Mouse (Mus musculus) kidney, postnatal 4 days (tissue): Measurements from ENCODE around the gene Macrod1.

ENCODE experiments used
- DNase-seq, 2 experiments: peaks; one replicate each; pipeline ENCODE4 v3.0.0; 2021; ENCODE audit warnings: mixed read lengths in 2 of 2

The Macrod1 gene

DNA sequence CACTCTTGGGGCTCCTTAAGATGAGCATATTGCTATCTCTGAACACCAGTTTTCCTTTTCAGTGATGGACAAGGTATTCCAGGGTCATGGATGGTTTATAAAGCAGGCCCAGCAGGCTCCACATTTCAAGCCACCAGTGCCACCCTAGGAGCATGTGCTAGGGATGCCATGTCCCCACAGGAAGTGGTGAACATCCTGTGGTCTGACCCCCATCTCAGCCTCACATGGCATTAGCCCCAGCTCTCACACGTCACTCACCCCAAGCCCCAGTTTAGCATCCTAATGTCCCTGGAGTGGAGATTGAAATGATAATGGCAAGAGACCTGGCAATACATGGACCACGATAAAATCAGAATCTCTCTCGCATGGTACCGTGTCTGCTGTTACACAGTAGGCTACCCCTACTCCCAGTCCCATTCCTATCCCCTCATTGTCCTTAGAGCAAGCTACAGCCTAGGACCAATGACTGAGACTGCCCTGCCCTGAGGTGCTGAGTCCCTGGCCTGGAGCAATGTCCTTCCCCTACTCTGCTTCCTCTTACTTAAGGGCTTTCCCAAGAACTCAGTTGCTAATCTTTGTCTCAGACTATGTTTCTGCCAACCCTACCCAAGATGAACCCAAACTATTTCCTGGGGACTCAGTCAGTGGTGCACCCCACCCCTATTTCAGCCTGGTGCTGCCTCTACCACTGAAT lies 59.6 kb downstream of the Macrod1 start:
- no peak for DNase-seq

DNA sequence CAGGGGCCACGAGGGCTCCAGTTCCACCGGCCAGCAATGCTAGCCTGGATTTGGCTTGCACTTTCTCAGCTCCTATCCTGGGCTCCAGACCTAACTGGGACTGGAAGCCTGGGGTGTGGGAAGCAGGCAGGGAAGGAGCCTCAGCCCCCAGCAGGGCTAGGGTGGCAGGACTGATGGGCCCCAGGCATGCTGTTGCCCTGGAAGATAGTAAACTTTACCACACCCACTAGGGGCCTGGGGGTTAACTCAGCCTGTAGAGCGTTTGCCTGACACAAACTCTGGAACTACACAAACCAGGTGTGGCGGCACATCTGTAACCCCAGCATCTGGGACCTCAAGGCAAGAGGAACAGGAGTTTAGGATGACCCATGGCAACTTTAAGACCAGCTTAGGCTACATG lies 60.5 kb downstream of the Macrod1 start:
- no peak for DNase-seq

DNA sequence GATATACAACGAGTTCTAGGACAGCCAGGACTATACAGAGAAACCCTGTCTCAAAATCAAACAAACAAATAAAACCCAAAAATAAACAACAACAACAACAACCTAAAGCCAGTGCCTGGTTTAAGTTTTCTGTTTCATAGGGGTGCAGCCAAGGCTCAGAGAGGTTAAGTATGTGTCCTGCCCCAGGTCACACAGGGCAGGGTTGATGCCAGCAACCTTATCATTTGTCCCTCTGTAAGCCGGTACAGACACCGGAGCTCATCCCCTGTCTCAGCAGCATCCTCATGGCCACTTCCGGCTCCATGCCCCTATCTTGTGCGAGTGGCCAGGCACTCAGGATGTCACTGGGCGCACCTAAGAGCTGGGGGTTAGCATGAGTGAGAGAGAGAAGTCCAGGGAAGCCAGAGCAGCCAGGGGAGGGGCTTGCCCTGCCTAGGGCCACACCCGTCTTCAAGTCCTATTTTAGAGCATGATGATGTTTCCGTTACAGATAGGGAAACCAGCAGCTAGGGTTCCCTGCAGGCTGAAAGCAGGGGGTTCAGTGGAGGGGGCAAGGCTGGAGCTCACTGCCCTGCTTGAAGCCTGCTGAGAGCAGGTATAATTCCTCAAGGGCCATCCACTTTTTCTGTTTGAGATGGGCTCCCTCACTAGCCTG lies 61.2 kb downstream of the Macrod1 start:
- no peak for DNase-seq

DNA sequence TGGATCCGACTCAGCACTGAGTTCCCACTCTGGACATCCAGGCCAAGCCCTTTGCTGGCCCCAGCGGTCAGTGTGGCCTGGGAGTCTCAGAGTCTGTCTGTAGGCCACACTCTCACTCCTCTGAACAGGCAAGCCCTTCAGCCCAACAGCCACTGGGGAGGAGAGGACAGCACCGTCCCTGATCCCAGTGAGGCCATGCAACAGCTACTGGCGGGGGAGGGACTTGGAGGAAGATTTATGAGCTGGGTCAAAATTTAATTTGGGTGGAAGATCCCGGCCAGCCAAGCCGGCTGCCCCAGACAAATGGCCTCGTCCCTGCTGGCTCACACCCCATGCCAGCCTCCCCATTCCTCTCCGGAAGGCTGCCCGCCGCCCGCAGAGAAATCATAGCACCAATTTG lies 64.6 kb downstream of the Macrod1 start:
- peak; percentile 60 to 78 for DNase-seq

DNA sequence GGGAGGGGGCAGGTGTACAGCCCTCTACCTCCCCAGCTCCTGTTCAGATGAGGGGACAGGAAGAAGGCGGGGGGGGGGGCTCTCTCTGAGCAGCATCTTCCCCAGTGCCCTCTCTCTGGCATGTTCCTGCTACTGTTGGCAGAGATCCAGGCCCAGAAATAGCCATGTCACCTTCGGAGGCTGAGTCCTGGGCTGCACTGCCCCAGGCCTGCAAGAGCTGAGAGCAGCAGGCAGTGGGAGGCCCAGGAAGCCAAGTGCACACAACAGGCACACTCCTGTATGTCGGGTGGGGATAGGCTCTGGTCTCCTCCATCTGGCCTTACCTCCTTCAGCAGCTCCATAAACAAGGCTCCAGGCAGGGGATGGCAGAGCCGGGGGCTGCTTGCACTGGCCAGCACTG lies 65.7 kb downstream of the Macrod1 start:
- peak in 1 of 2 experiments; percentile 55 for DNase-seq

DNA sequence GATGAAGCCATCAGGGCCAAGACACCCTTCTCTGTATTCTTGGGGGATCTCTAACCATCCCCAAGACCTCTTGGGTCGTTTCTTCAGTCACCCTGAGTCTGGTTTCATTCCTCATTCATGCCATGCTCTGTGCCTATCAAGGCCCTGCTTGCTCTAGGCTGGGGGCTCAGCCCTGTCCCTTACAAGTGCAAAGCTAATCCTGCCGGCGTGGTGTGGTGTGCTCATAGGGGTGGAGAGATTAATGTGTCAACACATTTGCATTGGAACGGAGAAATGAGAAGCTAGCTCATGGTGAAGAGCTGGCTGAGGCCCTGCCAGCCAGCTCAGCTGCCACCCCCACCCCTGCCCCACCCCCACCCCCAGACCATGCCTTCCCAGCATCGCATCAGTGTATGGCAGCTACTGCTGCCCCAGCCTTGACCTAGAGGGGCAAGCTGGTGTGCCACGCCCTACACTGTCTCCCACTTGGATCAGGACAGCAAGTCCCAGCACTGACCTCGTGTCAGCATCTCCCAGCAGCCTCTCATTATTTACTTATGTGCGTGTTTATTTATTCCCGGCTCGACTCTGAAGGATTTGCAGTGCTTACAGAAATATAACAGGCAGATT lies 66.2 kb downstream of the Macrod1 start:
- no peak for DNase-seq

DNA sequence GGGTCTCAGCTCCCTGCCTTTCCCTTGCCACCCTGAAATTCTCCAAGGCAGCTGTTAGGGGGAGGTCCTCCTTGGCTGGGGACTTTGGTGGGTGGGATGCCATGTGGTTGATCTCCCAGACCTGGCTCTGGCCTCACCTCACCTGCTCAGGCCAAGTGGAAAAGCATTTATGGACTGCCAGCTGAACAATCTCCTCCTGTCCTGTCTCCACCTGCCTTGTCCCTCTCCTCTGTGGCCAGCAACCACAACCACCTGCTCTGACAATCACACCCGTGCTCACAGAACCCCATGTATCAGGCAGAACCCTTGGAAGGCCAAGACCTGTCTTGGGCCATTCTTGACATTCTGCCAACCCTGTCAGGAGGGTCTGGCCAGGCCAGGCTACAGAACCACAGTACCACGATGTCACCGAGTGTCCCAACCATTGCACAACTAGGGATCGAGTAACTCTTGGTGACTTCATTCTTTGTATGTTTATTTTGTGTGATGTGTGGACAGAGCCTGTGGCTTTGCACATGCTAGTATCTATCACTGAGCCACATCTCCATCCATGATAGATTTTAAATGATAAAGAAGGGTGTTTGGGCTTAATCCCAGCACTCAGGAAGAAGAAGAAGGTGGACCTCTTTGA lies 69.0 kb downstream of the Macrod1 start:
- no peak for DNase-seq

DNA sequence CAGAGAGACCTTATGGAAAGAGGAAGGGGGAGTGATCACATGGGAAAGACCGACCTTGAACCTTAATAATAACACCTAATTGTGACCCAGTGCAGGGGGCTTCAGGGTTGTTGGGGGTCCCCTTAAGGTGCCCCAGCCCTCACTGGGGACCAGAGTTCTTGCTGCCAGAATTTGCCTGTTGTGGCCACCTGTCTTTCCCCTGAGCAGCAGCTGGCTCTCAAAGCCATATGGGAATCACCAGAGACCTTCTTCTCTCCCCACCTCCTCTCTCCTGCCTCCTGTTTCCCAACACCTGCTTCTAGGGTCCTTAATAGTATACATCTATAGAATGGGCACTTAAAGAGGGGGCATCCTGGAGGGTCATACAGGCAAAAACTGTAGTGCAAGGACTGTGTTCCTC lies 69.6 kb downstream of the Macrod1 start:
- no peak for DNase-seq

DNA sequence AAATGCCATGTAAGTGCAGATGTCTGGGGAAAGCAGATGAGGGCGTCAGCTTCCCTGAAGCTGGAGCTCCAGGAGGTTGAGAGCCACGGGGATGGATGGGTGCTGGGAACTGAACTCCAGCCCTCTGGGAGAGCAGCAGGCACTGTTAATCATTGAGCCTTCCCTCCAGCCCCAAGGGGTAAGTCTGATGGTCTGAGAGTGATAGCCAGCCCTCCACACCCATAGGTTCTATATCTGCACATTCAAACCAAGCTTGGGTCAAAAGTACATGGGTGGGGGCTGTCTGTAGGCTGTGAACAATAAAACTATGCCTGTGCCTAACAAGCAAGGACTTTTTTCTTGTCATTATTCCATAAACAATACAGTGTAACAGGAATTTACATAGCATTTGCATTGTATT lies 70.3 kb downstream of the Macrod1 start:
- DNase-seq: no peak

DNA sequence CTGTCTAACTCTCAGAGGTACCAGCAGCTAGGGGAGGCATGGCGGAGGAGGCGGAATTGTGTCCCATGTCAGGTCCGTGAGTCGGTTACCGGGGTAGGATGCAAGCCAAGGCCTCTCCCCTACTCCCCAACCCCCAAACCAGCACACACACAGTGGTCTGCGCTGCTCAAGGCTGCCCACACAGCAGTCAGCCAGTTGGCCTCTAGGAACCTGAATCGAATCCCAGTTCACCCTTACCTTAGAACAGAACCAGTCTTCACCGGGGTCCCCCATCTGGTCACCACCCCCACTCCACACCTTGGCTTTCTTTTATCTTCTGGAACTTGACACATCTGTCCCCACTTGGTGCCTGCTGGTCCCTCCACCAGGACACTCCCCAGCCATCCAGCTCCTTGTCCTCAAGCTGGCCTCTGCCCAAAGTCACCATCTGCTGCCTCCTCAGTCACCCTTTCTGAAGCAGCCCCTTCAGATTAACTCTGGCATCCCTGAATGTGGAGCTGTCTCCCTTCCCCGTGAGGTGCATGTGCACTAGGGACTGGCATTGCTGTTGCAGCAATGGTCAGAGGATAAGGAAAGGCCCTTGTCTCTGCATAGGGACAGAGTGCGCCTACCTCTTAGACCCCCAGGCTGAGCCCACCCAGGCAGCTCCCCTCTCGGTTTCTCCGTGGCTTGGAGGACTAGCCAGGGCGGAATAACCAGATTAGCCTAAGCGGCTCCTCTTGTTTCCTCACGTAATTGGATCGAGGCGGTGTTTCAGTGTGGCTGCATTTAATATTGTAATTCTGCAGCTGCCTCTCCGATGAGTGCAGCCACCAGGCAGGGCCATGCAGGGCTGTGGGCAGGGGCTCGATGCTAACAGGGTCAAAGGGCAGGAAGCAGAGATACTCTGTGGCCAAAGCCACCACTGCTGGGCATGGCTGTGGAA lies 72.2 kb downstream of the Macrod1 start:
- no peak for DNase-seq

DNA sequence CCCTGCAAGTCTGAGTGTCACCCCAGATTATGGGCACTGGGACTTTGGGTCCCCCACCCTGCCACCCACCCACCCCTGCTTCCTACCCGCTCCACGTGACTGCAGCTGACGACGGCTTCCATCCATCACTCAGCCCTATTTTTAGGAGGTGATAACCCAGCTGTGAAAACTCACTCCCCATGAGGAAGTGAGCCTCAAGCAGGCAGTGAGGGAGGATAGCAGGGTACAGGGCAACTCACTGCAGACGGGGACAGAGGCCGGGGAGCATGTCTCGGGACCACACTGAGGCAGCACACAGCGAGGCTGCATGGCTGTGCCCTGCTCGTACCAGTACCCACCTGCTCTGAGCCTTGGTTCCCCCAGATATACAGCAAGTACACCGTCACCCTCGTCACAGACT lies 73.7 kb downstream of the Macrod1 start:
- no peak for DNase-seq

DNA sequence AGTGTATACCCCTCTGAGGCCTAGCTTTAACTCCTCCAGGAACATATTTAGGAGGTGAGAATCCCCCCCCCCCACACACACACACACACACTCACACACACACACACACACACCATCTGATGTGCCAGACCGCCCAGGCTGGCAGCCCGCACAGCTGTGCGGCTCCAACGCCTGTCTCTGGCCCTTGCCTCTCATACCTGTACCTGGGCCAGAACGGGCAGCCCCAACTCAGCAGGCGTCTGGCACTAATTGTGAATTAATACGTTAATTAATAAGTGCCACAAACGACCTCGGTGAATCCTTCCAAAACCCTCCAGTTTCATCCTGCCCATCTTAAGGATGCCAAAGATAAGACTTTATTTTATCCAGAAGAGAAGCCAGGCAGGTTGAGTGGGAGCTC lies 76.8 kb downstream of the Macrod1 start:
- no peak for DNase-seq

DNA sequence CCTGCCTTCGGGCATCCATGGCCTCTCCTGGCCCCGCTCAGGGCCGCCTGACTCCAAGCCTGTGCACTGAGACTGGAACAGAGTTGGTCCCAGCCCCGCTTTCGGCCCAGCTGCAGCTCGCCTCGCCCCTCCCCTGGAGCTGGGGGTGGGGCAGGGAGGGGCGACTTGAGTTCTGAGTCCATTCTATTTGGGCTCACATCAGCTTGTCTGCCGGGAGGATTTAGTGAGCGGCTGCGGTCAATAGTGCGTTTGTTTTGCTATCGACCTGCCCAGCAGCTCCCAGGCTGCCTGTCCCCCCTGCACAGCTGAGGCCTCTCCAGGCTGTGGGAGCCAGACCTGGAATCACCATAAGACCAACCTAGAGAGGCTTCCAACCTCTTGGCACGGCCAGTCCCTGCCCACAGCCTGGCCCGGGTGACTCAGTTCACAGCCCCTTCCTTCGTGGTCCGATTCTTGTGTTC lies 78.1 kb downstream of the Macrod1 start:
- peak; percentile 57 to 72 for DNase-seq

DNA sequence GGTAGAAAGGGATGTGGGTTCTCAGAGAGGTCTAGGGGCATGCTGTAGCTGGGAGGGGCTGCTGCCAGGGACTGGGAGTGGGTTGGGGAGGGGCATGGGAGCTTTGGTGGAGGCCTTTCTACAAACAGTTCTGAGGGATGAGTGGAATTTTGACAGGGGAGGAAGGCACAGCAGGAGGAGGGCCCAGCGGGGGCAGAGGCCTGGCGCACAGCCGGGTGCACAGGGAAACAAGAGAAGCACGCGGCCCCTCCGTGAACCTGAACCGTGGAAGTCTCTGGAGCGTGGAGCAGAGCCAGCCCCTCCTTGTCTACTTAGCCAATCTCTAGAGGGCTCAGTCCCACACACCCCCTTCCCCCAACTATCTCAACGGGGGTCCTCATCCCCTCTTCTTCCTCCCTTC lies 78.9 kb downstream of the Macrod1 start:
- DNase-seq: peak; percentile 75 to 86

DNA sequence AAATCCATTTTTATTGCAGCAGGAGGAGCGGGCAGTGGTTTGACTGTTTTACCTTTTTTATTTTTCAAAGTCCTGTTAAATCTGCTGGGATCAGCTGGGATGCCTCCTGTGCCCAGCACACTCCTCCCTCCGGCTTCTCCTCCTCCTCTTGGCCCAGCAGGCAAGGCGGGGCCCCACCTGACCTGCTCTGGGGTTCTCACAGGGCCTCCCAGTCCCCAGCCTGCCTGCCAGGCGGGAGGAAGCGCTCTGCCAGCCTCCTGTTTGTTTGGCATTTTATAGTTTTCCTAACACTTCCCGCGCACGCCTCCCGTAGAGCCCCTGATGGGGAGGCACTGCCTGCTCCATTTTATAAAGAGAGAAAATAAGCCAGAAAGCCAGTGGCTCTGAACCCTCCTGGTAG lies 79.4 kb downstream of the Macrod1 start:
- DNase-seq: peak; percentile 69 to 81

DNA sequence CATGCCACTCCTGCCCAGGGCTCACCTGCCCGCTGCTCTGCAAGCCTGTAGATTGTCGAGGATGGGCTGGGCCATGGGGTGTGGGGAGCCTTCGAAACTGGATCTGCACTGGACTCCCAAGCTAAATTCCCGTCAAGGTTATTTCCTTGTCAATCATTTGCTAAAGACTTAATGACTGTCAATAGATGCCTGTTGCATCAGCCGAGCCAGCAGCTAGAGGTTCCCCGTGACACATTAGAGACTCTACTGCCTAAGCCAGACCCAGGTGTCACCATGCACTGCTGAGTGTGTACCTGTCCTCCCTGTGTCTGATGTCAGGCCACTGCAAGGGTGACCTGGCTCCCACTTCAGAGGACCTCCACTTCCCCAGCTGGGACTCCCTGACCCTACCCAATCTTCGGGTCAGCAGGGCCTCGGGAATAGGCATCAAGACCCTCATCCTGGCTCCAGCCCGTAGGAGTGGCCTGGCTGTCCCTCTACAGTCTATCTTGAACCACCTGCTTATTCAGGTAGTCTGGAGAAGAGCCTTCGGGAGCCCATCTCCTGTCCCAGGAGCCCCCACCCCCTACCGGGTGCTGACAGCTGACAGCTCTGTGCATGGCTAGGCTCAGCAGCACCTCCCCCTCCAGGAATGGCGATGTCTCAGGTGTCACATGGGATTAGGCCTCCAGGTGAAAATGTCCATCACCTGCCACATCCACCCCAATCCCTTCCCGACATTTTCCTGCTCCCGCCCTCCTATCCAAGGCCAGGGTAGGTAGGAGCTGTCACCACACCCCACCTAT lies 80.3 kb downstream of the Macrod1 start:
- DNase-seq: peak; percentile 53 to 72

DNA sequence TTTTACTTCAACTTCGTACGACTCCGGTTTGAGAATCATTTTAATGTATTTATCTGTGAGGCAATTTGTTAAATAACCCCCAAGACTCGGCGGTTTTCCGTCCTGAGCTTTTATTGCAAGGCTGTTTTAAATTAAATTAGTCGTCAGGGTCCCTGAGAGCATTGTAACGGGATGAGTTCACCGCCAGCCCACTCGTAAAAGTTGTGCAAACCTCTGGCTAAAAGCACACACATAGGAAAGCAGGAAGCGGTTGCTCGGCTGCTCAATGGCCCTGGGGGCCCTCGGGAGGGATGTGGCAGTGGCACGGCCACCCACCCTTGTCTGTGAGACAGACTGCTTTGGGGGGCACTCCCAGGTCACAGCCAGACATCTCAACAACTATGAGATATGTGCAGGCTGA lies 81.7 kb downstream of the Macrod1 start:
- no peak for DNase-seq

DNA sequence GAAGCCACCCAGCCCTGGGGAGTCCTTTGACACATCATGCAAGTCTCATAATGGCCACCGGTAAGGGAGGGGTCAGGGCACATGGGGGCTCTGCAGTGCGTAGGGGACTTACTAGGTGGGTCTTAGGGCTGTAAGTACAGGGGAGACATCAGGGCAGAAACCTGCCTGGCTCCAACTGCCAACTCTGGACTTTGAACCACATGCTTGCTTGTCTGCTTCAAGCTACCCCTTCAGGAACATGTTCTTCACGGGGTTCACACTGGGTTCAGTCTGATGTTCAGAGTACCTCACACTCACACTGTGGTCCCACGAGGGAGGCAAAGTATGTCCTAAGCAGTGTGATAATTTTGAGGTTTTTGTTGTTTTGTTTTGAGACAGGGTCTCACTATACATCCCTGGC lies 82.7 kb downstream of the Macrod1 start:
- DNase-seq: no peak

DNA sequence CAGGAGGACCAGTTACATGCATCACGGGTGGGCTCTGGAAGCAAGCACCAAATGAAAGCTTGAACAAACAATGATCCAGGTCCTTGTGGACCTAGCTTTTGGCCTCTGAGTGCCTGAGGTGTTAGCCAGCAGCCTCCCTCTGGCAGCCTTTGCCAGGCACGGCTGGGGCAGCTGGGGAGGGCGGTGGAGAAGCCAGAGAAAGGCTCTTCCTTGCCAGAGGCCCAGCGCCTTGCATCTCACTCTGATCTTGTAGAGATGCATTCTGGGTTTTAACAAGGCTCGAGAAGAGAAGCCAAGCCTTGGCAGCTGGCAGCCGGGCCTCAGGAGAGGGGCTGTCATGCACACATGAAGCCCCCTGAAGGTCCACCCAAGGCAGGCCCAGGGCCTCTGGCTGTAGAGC lies 83.8 kb downstream of the Macrod1 start:
- no peak for DNase-seq

DNA sequence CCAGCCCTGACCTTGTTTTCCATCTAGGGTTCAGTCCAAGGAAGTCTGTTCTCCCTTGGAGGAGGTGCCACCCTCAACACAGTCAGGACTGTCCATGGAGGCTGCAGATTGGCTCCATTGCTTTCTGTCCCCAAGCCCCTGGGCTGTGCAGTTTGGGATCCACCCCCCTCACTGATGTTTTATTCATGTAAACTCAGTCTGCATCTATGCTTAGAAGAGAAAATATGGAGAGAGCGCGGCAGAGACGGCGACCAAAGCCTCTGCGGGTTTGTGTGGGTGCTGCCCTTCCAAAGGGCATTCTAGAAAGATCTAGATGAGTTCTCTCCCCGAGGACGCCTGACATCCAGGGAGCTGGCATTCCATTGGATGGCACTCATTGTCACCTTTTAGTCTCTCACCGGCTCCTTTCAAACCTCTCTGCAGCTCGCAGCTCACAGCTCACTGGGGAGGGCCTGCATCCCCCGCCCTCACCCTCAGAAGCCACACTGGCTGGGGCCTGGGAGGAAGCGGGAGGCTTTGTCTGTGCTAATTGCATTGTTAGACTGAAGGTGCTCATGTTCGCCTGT lies 84.3 kb downstream of the Macrod1 start:
- no peak for DNase-seq

DNA sequence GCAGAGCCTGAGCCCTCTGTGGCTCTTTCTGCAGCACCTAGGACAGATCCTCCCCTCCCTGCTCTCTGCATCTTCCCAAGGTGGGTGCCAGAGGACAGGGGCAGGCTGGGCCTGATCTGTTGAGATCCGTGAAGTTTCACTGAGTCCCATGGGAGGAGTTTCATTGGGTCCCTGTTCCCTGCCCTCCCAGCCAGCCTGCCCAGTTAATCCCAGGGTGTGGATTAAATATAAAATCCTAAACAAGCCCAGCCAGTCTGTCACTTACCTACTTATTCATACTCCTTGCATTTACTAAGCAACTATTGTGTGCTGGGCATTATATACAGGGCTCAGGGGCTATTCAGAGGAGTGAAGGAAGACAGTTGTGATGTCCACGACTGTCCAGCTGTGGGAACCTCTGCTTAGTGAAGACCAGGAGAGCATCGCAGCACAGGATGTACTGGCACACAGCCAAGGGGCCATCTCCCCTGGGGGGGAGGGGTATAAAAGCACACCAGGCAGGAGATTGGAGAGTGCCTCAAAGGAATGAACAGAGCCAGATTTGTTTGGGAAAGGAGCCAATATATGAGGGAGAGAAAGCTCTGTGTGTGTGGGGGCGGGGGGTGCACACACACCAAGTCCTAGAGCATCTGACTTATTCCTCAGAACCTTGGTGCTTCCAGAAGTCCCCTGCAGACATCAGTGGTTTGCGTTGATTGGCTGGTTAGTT lies 85.8 kb downstream of the Macrod1 start:
- no peak for DNase-seq
